Mouse (Mus musculus) forebrain, embryonic 14.5 days (tissue): ENCODE measurements around the gene Bpifb4. TPM values are rescaled to one million over a fixed set of nuclear protein-coding genes. Genes with fewer than 3 reads are reported as not detected.
A peak's percentile ranks its signal among the peaks of the same experiment; 100 is the strongest.

ENCODE experiments used
- ATAC-seq: fragments of 200-750 bp; cut with Nextera tagmentation; 2 replicates; pipeline ENCODE4 v1.8.0; 2017; ENCODE audit warnings: mild to moderate bottlenecking, moderate library complexity
- DNase-seq: peaks from one replicate; pipeline ENCODE4 v3.0.0-alpha.2; 2015; ENCODE audit warnings: low spot score
- H3K27ac ChIP-seq: fragments of 300-500 bp; sonication (generic); 2 replicates; pipeline ENCODE4 v1.5.1; 2014; ENCODE audit warnings: low read depth, mild to moderate bottlenecking, control low read depth, low read length, moderate library complexity
- H3K27me3 ChIP-seq: fragments of 300-500 bp; sonication (generic); replicated peaks from 2 replicates; pipeline ENCODE4 v1.6.1; 2014; ENCODE audit warnings: low read length, control low read depth, mixed read lengths; ENCODE audit not compliant: control insufficient read depth, insufficient read depth
- H3K36me3 ChIP-seq: fragments of 300-500 bp; sonication (generic); 2 replicates; pipeline ENCODE4 v1.6.1; 2014; ENCODE audit warnings: low read length, control low read depth; ENCODE audit not compliant: control insufficient read depth, insufficient read depth
- H3K4me1 ChIP-seq: fragments of 300-500 bp; sonication (generic); 2 replicates; pipeline ENCODE4 v1.6.1; 2014; ENCODE audit warnings: antibody characterized with exemption, low read length, control low read depth; ENCODE audit not compliant: control insufficient read depth, insufficient read depth
- H3K4me2 ChIP-seq: fragments of 300-500 bp; sonication (generic); 2 replicates; pipeline ENCODE4 v1.6.1; 2014; ENCODE audit warnings: mild to moderate bottlenecking, control low read depth, low read length
- H3K4me3 ChIP-seq: fragments of 300-500 bp; sonication (generic); 2 replicates; pipeline ENCODE4 v1.5.1; 2014; ENCODE audit warnings: low read depth, low read length, control low read depth
- H3K9ac ChIP-seq: fragments of 300-500 bp; sonication (generic); 2 replicates; pipeline ENCODE4 v1.6.1; 2014; ENCODE audit warnings: mild to moderate bottlenecking, low read length, control low read depth, moderate library complexity
- H3K9me3 ChIP-seq: fragments of 300-500 bp; sonication (generic); replicated peaks from 2 replicates; pipeline ENCODE4 v1.6.1; 2016; ENCODE audit warnings: low read length, control low read depth, mixed read lengths; ENCODE audit not compliant: control insufficient read depth
- WGBS: fragments of 180-500 bp; shearing (Covaris S2); extraction: QIAGEN DNeasy Blood & Tissue Kit; methylation state at CpG from one replicate; pipeline ENCODE4 v1.1.7; 2014; 5-methylcytosine and 5-hydroxymethylcytosine counted together
- polyA plus RNA-seq: library from polyadenylated mRNA; unstranded; fragments of >200 nt; fragmentation: Nextera tagmentation; extraction: Ambion mirVana; gene quantifications from 2 replicates; pipeline ENCODE4 v1.2.1, GENCODE M21; 2014

Bpifb4 gene
- polyA plus RNA-seq: not detected in 2 replicates

- 91% methylated on average over 5 of the region's 5 CpGs for WGBS
- no peak for DNase-seq
- H3K9ac ChIP-seq: no peak within 1 kb of the TSS
- no peak within 1 kb of the TSS for H3K4me2 ChIP-seq
- no peaks in the 10 kb centered on the region for H3K9me3 ChIP-seq
- no peaks in the 10 kb centered on the region for H3K36me3 ChIP-seq
- H3K27ac ChIP-seq: no peak within 1 kb of the TSS
- H3K27me3 ChIP-seq: no peaks in the 10 kb centered on the region
- no peak for ATAC-seq
- no peaks in the 10 kb centered on the region for H3K4me1 ChIP-seq
- H3K4me3 ChIP-seq: no peak within 1 kb of the TSS
These were observed at the start of gene Bpifb4 for GRCm38 (mm10) chr2:153937843-153938242. Gene Bpifb4, plus strand, starts transcription at chr2:153938212.

GRCm38 (mm10) chr2:153899111-153899510 is 38.9 kb upstream of the Bpifb4 start:
- 74% methylated on average over 5 of the region's 5 CpGs for WGBS
- Histone ChIP-seq H3K9me3 (no peaks in the 10 kb centered on the region), H3K36me3 (no peaks in the 10 kb centered on the region), H3K4me1 (no peaks in the 10 kb centered on the region), H3K4me2 (no peak overlapping the region), H3K9ac (no peak overlapping the region), H3K4me3 (no peak overlapping the region), H3K27me3 (no peaks in the 10 kb centered on the region), H3K27ac (no peak overlapping the region)
- ATAC-seq (no peak), DNase-seq (no peak)

- WGBS: 40% methylated on average over 4 of the region's 4 CpGs
- H3K4me1 ChIP-seq: no peaks in the 10 kb centered on the region
- H3K36me3 ChIP-seq: no peaks in the 10 kb centered on the region
- no peaks in the 10 kb centered on the region for H3K27me3 ChIP-seq
- no peak within 1 kb of the TSS for H3K9ac ChIP-seq
- no peak within 1 kb of the TSS for H3K4me2 ChIP-seq
- DNase-seq: no peak
- H3K4me3 ChIP-seq: no peak within 1 kb of the TSS
- ATAC-seq: no peak
- no peak within 1 kb of the TSS for H3K27ac ChIP-seq
- H3K9me3 ChIP-seq: no peaks in the 10 kb centered on the region
These were observed 37.9 kb upstream of the Bpifb4 start, which contains the start of gene Bpifb6 for GRCm38 (mm10) chr2:153900088-153900487. Gene Bpifb6, plus strand, starts transcription at chr2:153900388.

- H3K36me3 ChIP-seq: no peaks in the 10 kb centered on the region
- H3K27me3 ChIP-seq: no peaks in the 10 kb centered on the region
- 74% methylated on average over 6 of the region's 6 CpGs for WGBS
- no peak for ATAC-seq
- H3K9ac ChIP-seq: no peak overlapping the region
- DNase-seq: no peak
- H3K9me3 ChIP-seq: no peaks in the 10 kb centered on the region
- no peaks in the 10 kb centered on the region for H3K4me1 ChIP-seq
- no peak overlapping the region for H3K4me2 ChIP-seq
- no peak overlapping the region for H3K4me3 ChIP-seq
- H3K27ac ChIP-seq: no peak overlapping the region
These were observed 35.3 kb upstream of the Bpifb4 start for GRCm38 (mm10) chr2:153902726-153903125.

- Histone ChIP-seq H3K9me3 (no peaks in the 10 kb centered on the region), H3K4me1 (no peaks in the 10 kb centered on the region), H3K9ac (no peak overlapping the region), H3K27ac (no peak overlapping the region), H3K27me3 (no peaks in the 10 kb centered on the region), H3K36me3 (no peaks in the 10 kb centered on the region), H3K4me3 (no peak overlapping the region), H3K4me2 (no peak overlapping the region)
- WGBS: 95% methylated on average over 4 of the region's 4 CpGs
- DNase-seq: no peak
- no peak for ATAC-seq
These were observed 31.4 kb upstream of the Bpifb4 start for GRCm38 (mm10) chr2:153906626-153907025.

GRCm38 (mm10) chr2:153914151-153914550 is 23.9 kb upstream of the Bpifb4 start:
- ATAC-seq (no peak), DNase-seq (peak; percentile 11)
- Histone ChIP-seq H3K9me3 (no peaks in the 10 kb centered on the region), H3K4me3 (no peak overlapping the region), H3K27me3 (no peaks in the 10 kb centered on the region), H3K36me3 (no peaks in the 10 kb centered on the region), H3K4me2 (no peak overlapping the region), H3K27ac (no peak overlapping the region), H3K9ac (no peak overlapping the region), H3K4me1 (no peaks in the 10 kb centered on the region)
- WGBS: 34% methylated on average over 5 of the region's 5 CpGs

- WGBS: 58% methylated on average over 8 of the region's 8 CpGs
These were observed 20.1 kb upstream of the Bpifb4 start, which contains the start of gene Bpifb3 for GRCm38 (mm10) chr2:153917930-153918329. Gene Bpifb3, plus strand, starts transcription at chr2:153918230.

GRCm38 (mm10) chr2:153921246-153921645 is 16.8 kb upstream of the Bpifb4 start:
- Histone ChIP-seq H3K27me3 (no peaks in the 10 kb centered on the region), H3K4me2 (no peak overlapping the region), H3K27ac (no peak overlapping the region), H3K9ac (no peak overlapping the region), H3K4me1 (no peaks in the 10 kb centered on the region), H3K9me3 (no peaks in the 10 kb centered on the region), H3K36me3 (no peaks in the 10 kb centered on the region), H3K4me3 (no peak overlapping the region)
- 88% methylated on average over 6 of the region's 6 CpGs for WGBS
- ATAC-seq (no peak), DNase-seq (no peak)

More at GRCm38 (mm10) chr2:153917930-153918329, 20.1 kb upstream of the Bpifb4 start, which contains the start of gene Bpifb3:
- Histone ChIP-seq H3K36me3 (no peaks in the 10 kb centered on the region), H3K4me2 (no peak within 1 kb of the TSS), H3K9me3 (no peaks in the 10 kb centered on the region), H3K4me3 (no peak within 1 kb of the TSS), H3K9ac (no peak within 1 kb of the TSS), H3K4me1 (no peaks in the 10 kb centered on the region), H3K27me3 (no peaks in the 10 kb centered on the region), H3K27ac (no peak within 1 kb of the TSS)
- no peak for ATAC-seq
- DNase-seq: no peak

GRCm38 (mm10) chr2:153929871-153930413 is 8.1 kb upstream of the Bpifb4 start:
- Histone ChIP-seq H3K27me3 (no peaks in the 10 kb centered on the region), H3K36me3 (no peaks in the 10 kb centered on the region), H3K4me3 (no peak overlapping the region), H3K4me2 (no peak overlapping the region), H3K9me3 (no peaks in the 10 kb centered on the region), H3K27ac (no peak overlapping the region), H3K9ac (no peak overlapping the region), H3K4me1 (no peaks in the 10 kb centered on the region)
- DNase-seq: peak; percentile 49
- WGBS: 47% methylated on average over 3 of the region's 3 CpGs
- no peak for ATAC-seq
